Mouse (Mus musculus): Measurements from ENCODE around the gene Tmbim7. TPM values are rescaled to one million over a fixed set of nuclear protein-coding genes. Genes with fewer than 3 reads are reported as not detected.

Tmbim7 gene
- polyA plus RNA-seq, 1 experiment = not detected

DNA sequence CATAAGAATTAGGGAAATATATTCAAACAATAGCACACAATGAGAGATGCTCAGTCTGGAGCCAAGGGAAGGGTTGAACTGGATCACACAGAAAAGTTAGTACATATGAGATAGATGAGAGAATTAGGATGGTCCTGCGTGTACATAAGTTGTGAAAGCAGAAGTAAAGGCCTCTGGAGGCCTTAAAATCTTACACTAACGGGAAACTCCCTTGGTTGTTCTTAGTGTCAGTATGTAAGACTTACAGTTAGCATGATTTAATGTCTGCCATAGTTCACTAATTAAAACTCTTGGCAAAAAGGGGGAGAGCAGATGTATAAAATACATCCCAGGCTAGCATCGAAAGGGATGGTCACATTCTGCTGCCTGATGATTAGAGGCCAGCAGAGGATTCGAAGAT lies 2.8 kb downstream of the Tmbim7 start:
- Histone ChIP-seq H3K27ac (ENCODE audit: insufficient read depth, low read length) (no peak overlapping the region), H3K4me1 (ENCODE audit: control insufficient read depth, insufficient read depth, low read length) (no peaks in the 10 kb centered on the region), H3K4me3 (ENCODE audit: insufficient read depth, low read length) (no peak overlapping the region)
- TF ChIP-seq CTCF (IDR thresholded peaks at IDR 0.05; ENCODE audit: extremely low read depth, insufficient read depth, low read length) = no peak
- TF ChIP-seq POLR2A (IDR thresholded peaks at IDR 0.05; ENCODE audit: extremely low read depth, insufficient read depth, low read length) = no peak

DNA sequence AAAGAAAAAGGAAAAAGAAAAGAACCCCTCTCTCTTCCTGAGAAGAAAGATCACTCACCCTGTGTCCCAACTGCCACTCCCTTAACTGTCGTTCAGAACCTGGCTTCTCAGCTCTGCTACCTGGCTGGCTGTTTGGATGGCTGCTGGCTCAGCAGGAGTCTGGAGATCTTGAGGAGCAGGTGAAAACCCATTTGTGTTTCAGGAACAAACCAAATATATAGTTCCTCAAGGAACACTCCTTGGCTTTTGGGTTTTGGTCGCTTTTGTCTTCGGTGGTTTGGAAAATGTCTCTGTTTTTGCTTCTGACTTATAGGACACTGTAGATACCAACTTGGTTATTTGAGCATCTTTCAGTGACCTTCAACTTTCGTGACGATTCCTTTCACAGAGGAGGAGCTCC lies 6.1 kb downstream of the Tmbim7 start, which contains the start of gene Gatad1:
TSS of gene Gatad1 (minus strand) at position 101 of the 400 bp plus-strand sequence.
- Histone ChIP-seq H3K27ac (ENCODE audit: insufficient read depth, low read length) (no peak within 1 kb of the TSS), H3K4me1 (ENCODE audit: control insufficient read depth, insufficient read depth, low read length) (no peaks in the 10 kb centered on the region), H3K4me3 (ENCODE audit: insufficient read depth, low read length) (no peak within 1 kb of the TSS)
- TF ChIP-seq CTCF (IDR thresholded peaks at IDR 0.05; ENCODE audit: extremely low read depth, insufficient read depth, low read length) (no peak), POLR2A (IDR thresholded peaks at IDR 0.05; ENCODE audit: extremely low read depth, insufficient read depth, low read length) (no peak)

DNA sequence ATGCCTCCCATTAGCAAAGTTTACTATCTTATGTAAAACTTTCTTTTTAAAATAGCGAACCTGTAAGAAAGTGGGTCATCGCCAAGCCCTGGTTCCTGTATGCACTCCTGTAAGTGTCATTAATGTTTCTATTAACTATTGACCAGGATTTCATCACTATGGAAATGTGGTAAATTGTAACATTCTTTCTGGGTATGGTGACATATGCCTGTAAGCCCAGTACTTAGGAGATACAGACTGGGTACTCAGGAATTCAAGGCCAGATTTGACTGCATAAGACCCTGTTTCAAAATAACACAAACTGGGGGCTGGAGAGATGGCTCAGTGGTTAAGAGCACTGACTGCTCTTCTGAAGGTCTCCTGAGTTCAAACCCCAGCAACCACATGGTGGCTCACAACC lies 14.2 kb downstream of the Tmbim7 start:
- TF ChIP-seq POLR2A (IDR thresholded peaks at IDR 0.05; ENCODE audit: extremely low read depth, insufficient read depth, low read length) (no peak), CTCF (IDR thresholded peaks at IDR 0.05; ENCODE audit: extremely low read depth, insufficient read depth, low read length) (no peak)
- no peak overlapping the region for H3K4me3 ChIP-seq (ENCODE audit: insufficient read depth, low read length)
- no peaks in the 10 kb centered on the region for H3K4me1 ChIP-seq (ENCODE audit: control insufficient read depth, insufficient read depth, low read length)
- H3K27ac ChIP-seq (ENCODE audit: insufficient read depth, low read length) = no peak overlapping the region

DNA sequence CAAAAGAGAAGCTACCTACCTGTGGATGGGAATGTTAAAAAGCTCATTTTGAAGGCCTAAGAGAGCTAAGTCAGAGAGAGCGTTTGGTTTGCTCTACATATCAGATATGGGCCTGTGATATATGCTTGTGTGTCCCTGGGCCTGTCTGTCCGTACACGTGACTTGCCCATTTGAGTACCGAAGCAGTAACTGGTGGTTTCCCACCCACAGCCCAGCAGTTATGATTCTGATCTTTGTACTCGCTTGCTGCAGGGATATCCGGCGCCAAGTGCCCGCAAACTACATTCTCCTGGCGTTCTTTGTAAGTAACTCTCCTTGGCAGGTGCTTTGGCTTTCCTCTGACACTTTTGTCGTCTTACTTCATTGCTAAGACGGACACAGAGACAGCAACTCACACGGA lies 15.6 kb downstream of the Tmbim7 start:
- no peak for TF ChIP-seq CTCF (IDR thresholded peaks at IDR 0.05; ENCODE audit: extremely low read depth, insufficient read depth, low read length)
- TF ChIP-seq POLR2A (IDR thresholded peaks at IDR 0.05; ENCODE audit: extremely low read depth, insufficient read depth, low read length) = no peak
- no peak overlapping the region for H3K4me3 ChIP-seq (ENCODE audit: insufficient read depth, low read length)
- no peak overlapping the region for H3K27ac ChIP-seq (ENCODE audit: insufficient read depth, low read length)
- H3K4me1 ChIP-seq (ENCODE audit: control insufficient read depth, insufficient read depth, low read length) = no peaks in the 10 kb centered on the region

DNA sequence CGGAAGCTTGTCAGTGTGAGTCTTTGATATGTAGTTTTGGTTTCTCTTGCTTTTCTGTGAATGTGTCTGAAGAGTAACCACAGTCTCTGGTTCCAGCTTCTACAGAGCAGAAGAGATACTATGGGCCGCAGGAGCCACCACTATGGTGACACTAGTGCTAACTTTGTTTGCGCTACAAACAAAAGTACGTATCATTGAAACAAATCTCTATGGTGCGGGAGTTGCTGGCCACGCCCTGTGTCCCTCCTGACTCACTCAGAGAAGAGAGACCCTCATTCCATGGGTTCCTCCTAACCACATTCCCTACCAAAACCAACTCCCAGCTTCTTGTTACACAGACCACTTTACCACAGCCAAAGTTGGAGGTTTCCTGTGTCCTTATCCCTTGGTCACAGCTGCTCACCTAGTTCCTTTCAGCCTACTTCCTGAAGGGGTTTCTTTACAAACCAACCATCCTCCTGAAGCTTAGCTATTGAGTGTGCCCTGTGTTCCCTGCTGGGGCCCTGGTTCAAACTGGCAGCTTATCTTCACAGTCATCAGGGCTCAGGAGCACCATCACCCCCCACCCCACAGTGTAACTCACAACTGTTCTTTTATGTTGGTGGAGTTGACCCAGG lies 19.1 kb downstream of the Tmbim7 start:
- Histone ChIP-seq H3K27ac (ENCODE audit: insufficient read depth, low read length) (no peak overlapping the region), H3K4me3 (ENCODE audit: insufficient read depth, low read length) (no peak overlapping the region), H3K4me1 (ENCODE audit: control insufficient read depth, insufficient read depth, low read length) (no peaks in the 10 kb centered on the region)
- TF ChIP-seq CTCF (IDR thresholded peaks at IDR 0.05; ENCODE audit: extremely low read depth, insufficient read depth, low read length) (no peak), POLR2A (IDR thresholded peaks at IDR 0.05; ENCODE audit: extremely low read depth, insufficient read depth, low read length) (no peak)

DNA sequence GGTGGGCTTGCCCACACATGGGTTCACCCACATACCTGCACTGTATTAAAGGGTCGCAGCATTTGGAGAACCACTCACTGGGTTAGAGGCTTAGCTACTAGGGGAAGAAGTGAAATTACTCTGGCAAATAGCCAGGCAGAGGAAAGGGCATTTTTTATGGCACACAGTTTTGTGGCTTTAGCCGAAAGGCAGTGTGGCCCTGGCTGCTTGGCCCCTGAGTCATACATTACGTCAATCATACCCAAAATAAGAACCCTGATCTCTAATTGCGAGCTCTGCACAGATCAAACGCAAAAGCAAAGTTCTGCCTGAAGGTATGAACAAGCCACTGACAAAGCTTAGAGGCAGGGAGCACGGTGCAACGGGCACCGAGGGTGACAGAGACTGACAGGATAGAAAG lies 37.3 kb downstream of the Tmbim7 start:
- H3K4me1 ChIP-seq (ENCODE audit: control insufficient read depth, insufficient read depth, low read length) = no peaks in the 10 kb centered on the region
- H3K4me3 ChIP-seq (ENCODE audit: insufficient read depth, low read length) = no peak overlapping the region
- H3K27ac ChIP-seq (ENCODE audit: insufficient read depth, low read length) = no peak overlapping the region
- TF ChIP-seq POLR2A (IDR thresholded peaks at IDR 0.05; ENCODE audit: extremely low read depth, insufficient read depth, low read length) = no peak
- no peak for TF ChIP-seq CTCF (IDR thresholded peaks at IDR 0.05; ENCODE audit: extremely low read depth, insufficient read depth, low read length)

DNA sequence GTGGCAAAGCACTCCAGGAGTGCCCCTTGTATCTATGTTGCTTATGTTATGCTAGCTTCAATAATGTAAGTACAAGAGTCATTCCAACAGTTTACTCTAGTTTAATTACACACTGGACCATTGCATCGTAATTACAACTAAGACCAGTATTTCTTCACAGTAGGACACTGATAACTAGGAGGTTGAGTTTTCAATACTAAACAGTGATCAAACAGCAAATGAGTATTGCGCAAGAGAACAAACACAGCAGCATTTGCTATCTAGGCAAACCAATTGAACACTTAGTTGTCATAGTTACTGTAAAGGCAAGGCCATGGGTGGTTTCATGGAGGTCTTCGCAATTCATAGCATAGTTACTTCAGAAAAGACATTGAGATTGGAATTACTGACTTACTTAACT lies 40.3 kb downstream of the Tmbim7 start:
- no peak overlapping the region for H3K27ac ChIP-seq (ENCODE audit: insufficient read depth, low read length)
- no peak for TF ChIP-seq CTCF (IDR thresholded peaks at IDR 0.05; ENCODE audit: extremely low read depth, insufficient read depth, low read length)
- TF ChIP-seq POLR2A (IDR thresholded peaks at IDR 0.05; ENCODE audit: extremely low read depth, insufficient read depth, low read length) = no peak
- H3K4me1 ChIP-seq (ENCODE audit: control insufficient read depth, insufficient read depth, low read length) = no peaks in the 10 kb centered on the region
- no peak overlapping the region for H3K4me3 ChIP-seq (ENCODE audit: insufficient read depth, low read length)

DNA sequence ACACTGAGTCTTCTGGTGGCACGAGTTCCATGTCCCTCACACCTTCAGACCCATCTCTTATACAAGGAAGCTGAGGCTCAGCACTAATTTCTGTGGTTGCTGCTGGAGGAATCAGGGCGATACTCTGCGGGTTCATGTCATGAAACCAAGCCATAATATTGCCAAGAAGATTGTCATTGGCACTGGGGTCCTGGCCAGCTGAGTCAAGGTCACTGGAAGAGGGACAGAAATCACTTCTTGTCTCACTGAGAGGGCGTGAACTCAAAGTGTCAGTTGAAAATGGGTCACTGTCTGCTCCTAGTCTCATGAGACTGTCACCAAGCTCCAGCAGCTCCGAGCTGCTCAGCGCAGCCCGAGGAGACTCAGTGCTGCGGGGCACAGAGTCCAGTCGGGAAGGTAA lies 42.0 kb downstream of the Tmbim7 start:
- Histone ChIP-seq H3K4me3 (ENCODE audit: insufficient read depth, low read length) (no peak overlapping the region), H3K4me1 (ENCODE audit: control insufficient read depth, insufficient read depth, low read length) (no peaks in the 10 kb centered on the region), H3K27ac (ENCODE audit: insufficient read depth, low read length) (no peak overlapping the region)
- TF ChIP-seq POLR2A (IDR thresholded peaks at IDR 0.05; ENCODE audit: extremely low read depth, insufficient read depth, low read length) = no peak
- no peak for TF ChIP-seq CTCF (IDR thresholded peaks at IDR 0.05; ENCODE audit: extremely low read depth, insufficient read depth, low read length)

DNA sequence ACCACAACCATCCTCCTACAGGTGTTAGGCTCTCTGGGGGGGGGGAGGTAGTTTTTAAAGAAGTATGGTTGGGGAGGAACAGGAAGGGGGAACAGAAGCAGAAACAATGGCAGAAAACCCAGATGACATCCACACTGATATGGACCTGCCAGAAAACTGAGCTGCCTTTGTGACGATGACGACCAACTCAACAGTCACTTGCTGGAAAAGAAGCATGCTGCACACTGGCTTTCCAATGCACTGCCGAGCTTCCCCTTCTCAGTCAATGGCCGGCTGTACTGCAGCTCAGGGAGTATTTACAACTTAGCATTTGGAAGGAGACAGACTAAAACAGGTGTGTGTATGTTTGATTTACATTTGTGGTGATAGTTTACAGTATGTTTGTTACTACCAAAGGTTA lies 44.2 kb downstream of the Tmbim7 start:
- Histone ChIP-seq H3K4me3 (ENCODE audit: insufficient read depth, low read length) (no peak overlapping the region), H3K27ac (ENCODE audit: insufficient read depth, low read length) (no peak overlapping the region), H3K4me1 (ENCODE audit: control insufficient read depth, insufficient read depth, low read length) (no peaks in the 10 kb centered on the region)
- TF ChIP-seq POLR2A (IDR thresholded peaks at IDR 0.05; ENCODE audit: extremely low read depth, insufficient read depth, low read length) = no peak
- TF ChIP-seq CTCF (IDR thresholded peaks at IDR 0.05; ENCODE audit: extremely low read depth, insufficient read depth, low read length) = no peak

DNA sequence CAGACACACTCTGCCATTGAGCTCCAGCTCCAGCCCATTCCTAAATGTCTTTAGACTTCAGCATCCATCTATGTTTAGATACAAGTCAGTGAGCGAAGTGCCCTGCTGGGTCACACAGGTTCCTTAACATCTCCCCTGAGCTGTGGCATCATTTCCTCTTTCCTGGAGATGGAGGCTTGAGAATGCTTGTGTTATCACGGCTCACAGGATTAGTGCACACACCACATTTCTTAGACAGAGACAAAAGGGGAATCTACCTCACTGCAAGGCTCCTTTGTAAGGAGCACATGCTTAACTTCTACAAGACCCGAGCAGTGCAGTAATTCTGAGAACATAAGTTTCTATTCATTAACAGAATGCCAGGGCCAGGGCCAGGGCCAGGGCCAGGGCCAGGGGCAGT lies 45.0 kb downstream of the Tmbim7 start:
- no peak overlapping the region for H3K4me3 ChIP-seq (ENCODE audit: insufficient read depth, low read length)
- TF ChIP-seq POLR2A (IDR thresholded peaks at IDR 0.05; ENCODE audit: extremely low read depth, insufficient read depth, low read length) = no peak
- no peak for TF ChIP-seq CTCF (IDR thresholded peaks at IDR 0.05; ENCODE audit: extremely low read depth, insufficient read depth, low read length)
- H3K27ac ChIP-seq (ENCODE audit: insufficient read depth, low read length) = no peak overlapping the region
- no peaks in the 10 kb centered on the region for H3K4me1 ChIP-seq (ENCODE audit: control insufficient read depth, insufficient read depth, low read length)
